Mouse (Mus musculus) bone marrow, adult 2 months (tissue): Measurements from ENCODE around the gene Gm11111.

Experiments used
- CTCF ChIP-seq: fragments of 200-500 bp; IDR thresholded peaks from 2 replicates; pipeline ENCODE4 v1.5.1; 2011; ENCODE audit warnings: low read length, control low read depth; ENCODE audit not compliant: control insufficient read depth, insufficient read depth
- POLR2A ChIP-seq: fragments of 200-500 bp; IDR thresholded peaks from 2 replicates; pipeline ENCODE4 v1.6.1; 2011; ENCODE audit warnings: low read depth, mild to moderate bottlenecking, control low read depth, low read length, borderline replicate concordance; ENCODE audit not compliant: control insufficient read depth

GRCm38 (mm10) chr5:98568481-98568880, 16.0 kb downstream of the Gm11111 start:
- TF ChIP-seq POLR2A (no peak), CTCF (no peak)
